Mouse (Mus musculus) inflammation-experienced regulatory T-cells (primary cell): ENCODE measurements around the gene 4930522L14Rik. TPM values are rescaled to one million over a fixed set of nuclear protein-coding genes. Genes with fewer than 3 reads are reported as not detected.

Source experiments
- polyA plus RNA-seq, 2 experiments: library from polyadenylated mRNA; unstranded; fragments of 100-300 nt; shearing (Covaris generic); gene quantifications; one replicate each; pipeline ENCODE4 v1.2.1; 2017

Gene 4930522L14Rik
- polyA plus RNA-seq, result 10 to 100 TPM; 13.7 to 14.7 TPM

DNA sequence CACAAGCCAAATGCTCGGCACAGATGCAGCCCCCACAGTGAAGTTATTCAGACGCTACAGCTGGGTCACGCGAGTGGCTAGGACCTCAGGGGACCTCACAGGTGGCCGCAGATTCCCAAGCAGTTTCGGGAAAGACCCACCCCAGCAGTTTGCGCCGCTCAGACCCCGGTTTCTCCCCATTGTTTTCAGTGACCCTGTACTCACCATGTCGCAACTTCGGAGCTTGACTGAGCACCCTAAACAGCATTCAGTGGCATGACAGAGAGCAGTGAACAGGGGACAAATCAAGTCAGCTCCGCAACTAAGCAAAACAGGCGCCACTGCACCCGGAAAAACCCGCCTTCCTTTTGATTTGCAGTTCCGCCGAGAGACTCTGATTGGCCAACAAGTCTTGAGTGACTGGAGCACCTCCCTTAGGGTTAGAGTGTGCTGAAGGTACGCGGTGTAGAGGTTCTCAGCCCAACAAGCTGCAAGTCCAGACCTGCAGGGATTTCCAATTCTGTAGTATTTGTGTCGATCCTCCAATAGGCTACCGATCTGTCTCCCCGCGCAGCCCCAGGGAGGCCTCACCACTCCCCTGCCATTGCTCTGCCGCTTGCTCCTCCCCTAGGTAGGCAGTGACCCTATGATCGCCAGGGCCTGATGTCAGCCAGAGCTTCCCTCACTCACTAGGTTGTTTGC is at the start of gene 4930522L14Rik:
4930522L14Rik (minus strand) TSS at position 496 of the 681 bp plus-strand sequence.

DNA sequence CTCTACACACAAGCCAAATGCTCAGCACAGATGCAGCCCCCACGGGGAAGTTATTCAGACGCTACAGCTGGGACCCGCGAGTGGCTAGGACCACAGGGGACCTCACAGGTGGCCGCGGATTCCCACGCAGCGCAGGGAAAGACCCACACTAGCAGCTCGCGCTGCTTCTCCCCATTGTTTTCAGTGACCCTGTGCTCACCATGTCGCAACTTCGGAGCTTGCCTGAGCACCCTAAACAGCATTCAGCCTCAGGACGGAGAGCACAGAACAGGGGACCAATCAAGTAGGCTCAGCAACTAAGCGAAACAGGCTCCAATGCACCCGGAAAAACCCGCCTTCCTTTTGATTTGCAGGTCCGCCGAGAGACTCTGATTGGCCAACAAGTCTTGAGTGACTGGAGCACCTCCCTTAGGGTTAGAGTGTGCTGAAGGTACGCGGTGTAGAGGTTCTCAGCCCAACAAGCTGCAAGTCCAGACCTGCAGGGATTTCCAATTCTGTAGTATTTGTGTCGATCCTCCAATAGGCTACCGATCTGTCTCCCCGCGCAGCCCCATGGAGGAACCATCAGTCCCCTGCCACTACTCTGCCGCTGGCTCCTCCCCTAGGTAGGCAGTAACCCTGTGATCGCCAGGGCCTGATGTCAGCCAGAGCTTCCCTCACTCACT is 61.0 kb downstream of the 4930522L14Rik start, which contains the start of gene 5430403G16Rik:
5430403G16Rik (minus strand) TSS at position 505 of the 665 bp plus-strand sequence.

Other genes starting within 250 kb of the 4930522L14Rik start
- 10 to 100 TPM; 80.7 to 96.0 TPM for gene Crlf2, start 192.9 kb downstream of the 4930522L14Rik start, polyA plus RNA-seq
- 1 to 10 TPM; 6.0 to 8.3 TPM for gene 5430403G16Rik, start 60.8 kb downstream of the 4930522L14Rik start, polyA plus RNA-seq
- 10 to 100 TPM; 18.8 to 31.4 TPM for gene Gm15446, start 171.5 kb upstream of the 4930522L14Rik start, polyA plus RNA-seq
- gene Zfp932, start 244.6 kb upstream of the 4930522L14Rik start, polyA plus RNA-seq, result 10 to 100 TPM; 18.5 to 19.0 TPM